In the genomic region with DNA sequence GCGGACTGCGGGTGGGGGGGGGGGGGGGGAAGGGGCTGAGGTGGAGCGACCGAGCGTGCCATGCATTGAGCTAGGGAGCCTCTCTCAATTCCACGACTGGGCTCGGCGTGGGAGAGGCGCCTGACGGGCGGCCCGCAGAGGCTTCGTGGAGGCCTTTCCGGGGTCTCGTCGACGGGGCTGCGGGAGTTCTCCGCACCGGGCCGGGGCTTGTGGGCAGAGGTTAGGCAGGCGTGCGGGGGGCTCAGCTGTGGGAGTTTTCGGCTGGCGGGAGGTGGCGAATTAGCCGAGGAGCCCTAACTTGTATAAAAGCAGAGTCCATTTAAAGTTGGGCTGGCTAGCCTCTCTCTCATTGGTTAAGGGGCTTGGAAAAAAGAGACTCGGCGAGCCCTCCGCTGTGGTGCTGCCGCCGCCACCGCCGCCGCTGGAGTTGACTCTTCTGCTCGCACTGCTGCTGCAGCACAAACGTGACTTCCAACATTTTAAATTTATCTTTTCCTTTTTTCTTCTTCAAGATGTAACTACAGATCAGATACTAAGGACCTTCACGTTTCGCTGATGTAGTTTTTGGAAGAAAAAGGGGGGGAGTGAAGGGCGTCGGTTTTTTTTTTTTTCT, we compare ENCODE assay signal across 8 mouse cellular contexts. TPM values are rescaled to one million over a fixed set of nuclear protein-coding genes. Genes with fewer than 3 reads are reported as not detected.
A peak's percentile ranks its signal among the peaks of the same experiment; 100 is the strongest.
DNase-seq lines count a peak whose midpoint lies in the region; ATAC-seq and TF ChIP-seq lines count a peak whose summit lies in the region.

No protein-coding gene starts in this region.

- H3K4me2 ChIP-seq in forebrain, embryonic 15.5 days (replicated peaks): peak overlapping the region; percentile 64
- peak overlapping the region; percentile 87 for H3K4me2 ChIP-seq in neural tube, embryonic 15.5 days

- peak overlapping the region; percentile 89 to 94 for H3K4me3 ChIP-seq in ES-E14 (ENCODE audit: insufficient read depth in 1 of 2, low read depth in 1 of 2, low read length in 2 of 2, poor library complexity in 1 of 2, severe bottlenecking in 1 of 2)
- H3K4me3 ChIP-seq in forebrain, embryonic 15.5 days: peak overlapping the region; percentile 83
- peak overlapping the region; percentile 91 for H3K4me3 ChIP-seq in layer of hippocampus, adult 2 months
- H3K4me3 ChIP-seq in lung, adult 2 months (replicated peaks; ENCODE audit: extremely low read depth, low read depth, low read length): peak overlapping the region; percentile 94
- peak overlapping the region; percentile 78 for H3K4me3 ChIP-seq in neural tube, embryonic 15.5 days (replicated peaks)

- in situ Hi-C loops in ES-E14 (cut with MboI; ENCODE audit: low sequenced_read_pairs in 2 of 2, unreplicated experiment in 2 of 2): no loop called here

- H3K9me3 ChIP-seq in ES-E14 (ENCODE audit: control insufficient read depth, insufficient read depth, low read depth, low read length): no peaks in the 10 kb centered on the region
- H3K9me3 ChIP-seq in forebrain, embryonic 15.5 days: no peaks in the 10 kb centered on the region
- H3K9me3 ChIP-seq in neural tube, embryonic 15.5 days (replicated peaks): no peaks in the 10 kb centered on the region

- WGBS in forebrain, embryonic 15.5 days: under 1% methylated on average over 41 of the region's 41 CpGs
- under 1% methylated on average over 38 of the region's 41 CpGs for WGBS in lung, adult 2 months
- under 1% methylated on average over 41 of the region's 41 CpGs for WGBS in neural tube, embryonic 15.5 days

- peaks cover 4% of the 10 kb centered on the region; the same call in 1 of the 2 replicates for H3K36me3 ChIP-seq in ES-E14 (ENCODE audit: control insufficient read depth, insufficient read depth, low read length, poor library complexity, severe bottlenecking)
- no peaks in the 10 kb centered on the region for H3K36me3 ChIP-seq in forebrain, embryonic 15.5 days
- H3K36me3 ChIP-seq in neural tube, embryonic 15.5 days: no peaks in the 10 kb centered on the region

- intact Hi-C loops in heart, postnatal 25 days (cut with DNase I): loop anchor here (5.0 kb wide), 4 partner anchors 56 to 869 kb away; no protein-coding TSS in a partner anchor

- H3K4me1 ChIP-seq in ES-E14 (ENCODE audit: control insufficient read depth in 2 of 2, insufficient read depth in 2 of 2, low read length in 2 of 2, poor library complexity in 1 of 2): peaks cover 6 to 17% of the 10 kb centered on the region in 2 experiments
- peaks cover 31% of the 10 kb centered on the region for H3K4me1 ChIP-seq in forebrain, embryonic 15.5 days
- peaks cover 15% of the 10 kb centered on the region for H3K4me1 ChIP-seq in lung, adult 2 months (ENCODE audit: control insufficient read depth, insufficient read depth, low read length)
- peaks cover 45% of the 10 kb centered on the region for H3K4me1 ChIP-seq in neural tube, embryonic 15.5 days

- peak; percentile 11; the same call in 1 of the 2 replicates for TF ChIP-seq CTCF in layer of hippocampus, adult 2 months (conservative IDR thresholded peaks at IDR 0.05)
- no peak for TF ChIP-seq CTCF in lung, adult 2 months (IDR thresholded peaks at IDR 0.05; ENCODE audit: insufficient read depth, low read length)

- ATAC-seq in forebrain, embryonic 15.5 days (replicated peaks): peak; percentile 84
- peak; percentile 87 for ATAC-seq in neural tube, embryonic 15.5 days (ENCODE audit: low FRiP score)

- TF ChIP-seq POLR2A in lung, adult 2 months (IDR thresholded peaks at IDR 0.05; ENCODE audit: borderline replicate concordance, extremely low read depth, low read depth, low read length): peak; percentile 97

- peak overlapping the region; percentile 93 for H3K9ac ChIP-seq in ES-E14 (ENCODE audit: insufficient read depth, low read depth, low read length, poor library complexity, severe bottlenecking)
- peak overlapping the region; percentile 88 for H3K9ac ChIP-seq in forebrain, embryonic 15.5 days (replicated peaks)
- peak overlapping the region; percentile 87 for H3K9ac ChIP-seq in neural tube, embryonic 15.5 days (replicated peaks)

- H3K27ac ChIP-seq in ES-E14 (ENCODE audit: insufficient read depth, low read depth, low read length, poor library complexity, severe bottlenecking): peak overlapping the region; percentile 97
- peak overlapping the region; percentile 99 for H3K27ac ChIP-seq in forebrain, embryonic 15.5 days (replicated peaks)
- peak overlapping the region; percentile 98 for H3K27ac ChIP-seq in layer of hippocampus, adult 2 months
- H3K27ac ChIP-seq in neural tube, embryonic 15.5 days (replicated peaks): peak overlapping the region; percentile 100

- no peaks in the 10 kb centered on the region for H3K27me3 ChIP-seq in forebrain, embryonic 15.5 days
- no peaks in the 10 kb centered on the region for H3K27me3 ChIP-seq in neural tube, embryonic 15.5 days (replicated peaks)

- no peak for DNase-seq in ES-E14 (ENCODE audit: low read depth, low spot score)
- DNase-seq in cerebellum, adult 11-12 months: peak; percentile 86
- peak; percentile 84 for DNase-seq in heart, postnatal 25 days (ENCODE audit: low spot score)
- peak; percentile 86 to 89 for DNase-seq in layer of hippocampus, adult 2 months (ENCODE audit: low spot score in 2 of 2)
- DNase-seq in lung, adult 2 months: peak; percentile 95
- peak; percentile 87 for DNase-seq in testis, postnatal 10 days (ENCODE audit: low spot score)

TF ChIP-seq in ES-E14, 5 proteins besides CTCF, POLR2A, EP300 and RAD21:
- TF ChIP-seq ZNF384 (IDR thresholded peaks at IDR 0.05; ENCODE audit: low read depth, low read length): peak; percentile 79
- TF ChIP-seq HCFC1 (IDR thresholded peaks at IDR 0.05; ENCODE audit: borderline replicate concordance, insufficient read depth, low read length): no peak
- no peak for TF ChIP-seq CHD2 (IDR thresholded peaks at IDR 0.05; ENCODE audit: low read depth, low read length)

RNA-seq across cellular contexts. Expression of a gene that starts 1.8 kb away (rescaled TPM):
- total RNA-seq in ES-E14 (2012; rRNA removed): 190 and 195 TPM in 2 replicates
- polyA plus RNA-seq in forebrain, embryonic 15.5 days (2015; fragmentation: Nextera tagmentation; extraction: Ambion mirVana): 34.2 and 36.8 TPM in 2 replicates
- 10 to 100 TPM; 32.5 to 33.2 TPM for total RNA-seq in heart, postnatal 25 days (2021)
- 10 to 100 TPM; 26.4 to 31.9 TPM for total RNA-seq in layer of hippocampus, adult 2 months (2021)
- 7.5 and 9.6 TPM in 2 replicates for polyA plus RNA-seq in lung, adult 2 months (2012; rRNA removed)
- polyA plus RNA-seq in neural tube, embryonic 15.5 days (2015; fragmentation: Nextera tagmentation; extraction: Ambion mirVana): 31.1 and 31.7 TPM in 2 replicates
